Mouse (Mus musculus): Measurements from ENCODE around the gene Med1.
"Not testable (repeated sequence)": the region's sequence is repeated elsewhere in the genome, so short reads cannot be mapped to it uniquely, and the experiment has no call there.

The Med1 gene

DNA sequence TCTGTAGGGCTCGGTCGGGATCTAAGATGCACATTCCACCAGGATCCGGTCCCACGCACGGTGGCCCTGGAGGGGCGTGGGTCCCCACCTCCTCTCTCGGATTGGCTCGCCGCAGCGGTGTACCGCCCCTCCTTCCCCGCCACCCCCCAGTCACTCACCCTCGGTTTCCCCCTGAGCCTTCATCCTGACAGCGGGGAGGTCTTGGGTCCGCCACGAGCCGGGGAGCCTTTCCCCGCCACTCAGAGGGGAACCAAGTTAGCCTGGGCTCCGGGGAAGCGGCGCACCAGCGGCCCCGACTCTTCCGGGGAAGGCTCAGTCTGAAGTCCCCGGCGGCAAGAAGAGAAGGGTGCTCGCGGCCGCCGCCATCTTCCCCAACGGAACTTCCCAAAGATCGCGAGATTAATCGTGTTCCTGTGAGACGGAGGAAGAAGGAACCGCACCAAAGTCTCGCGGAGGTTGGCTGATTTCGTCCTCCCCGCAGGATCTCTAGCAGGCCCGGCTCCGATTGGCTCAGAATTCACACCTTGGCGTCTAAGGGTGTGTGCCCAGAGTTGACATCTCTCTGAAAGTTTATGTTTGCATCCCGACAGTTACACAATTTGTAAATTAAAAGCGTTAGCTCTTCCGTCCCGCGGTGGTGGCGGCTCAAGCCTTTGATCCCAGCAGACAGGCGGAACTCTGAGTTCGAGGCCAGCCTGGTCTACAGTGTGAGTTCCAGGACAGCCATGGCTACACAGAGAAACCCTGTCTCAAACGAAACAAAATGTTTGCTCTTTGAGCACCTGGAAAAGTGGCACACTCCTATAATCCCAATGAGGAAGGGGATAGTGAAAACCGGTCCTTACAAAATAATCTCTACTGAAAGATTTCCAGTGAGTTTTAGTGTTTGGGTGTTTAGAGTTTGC lies at the start of gene Med1:
Gene Med1, minus strand, starts transcription at position 393 of the 905 bp plus-strand sequence.
- DNase-seq (ENCODE audit: low spot score), result peak; percentile 86

- no peak for DNase-seq (ENCODE audit: low spot score)
Measured at GRCm38 (mm10) chr11:98238995-98239394, 45.9 kb upstream of the Med1 start.

DNA sequence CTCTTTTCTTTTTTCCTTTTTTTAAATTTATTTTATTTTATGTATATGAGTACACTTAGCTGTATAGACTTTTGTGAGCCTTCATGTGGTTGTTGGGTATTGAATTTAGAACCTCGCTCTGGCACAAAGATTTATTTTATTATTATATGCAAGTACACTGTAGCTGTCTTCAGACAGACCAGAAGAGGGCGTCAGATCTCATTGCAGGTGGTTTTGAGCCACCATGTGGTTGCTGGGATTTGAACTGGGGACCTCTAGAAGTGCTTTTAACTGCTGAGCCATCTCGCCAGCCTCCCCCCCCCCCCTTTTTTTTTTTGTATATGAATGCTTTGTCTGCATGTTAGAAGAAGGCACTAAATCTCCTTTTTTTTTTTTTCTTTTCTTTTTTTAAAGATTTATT lies 45.3 kb upstream of the Med1 start:
- no peak for DNase-seq (ENCODE audit: low spot score)

DNA sequence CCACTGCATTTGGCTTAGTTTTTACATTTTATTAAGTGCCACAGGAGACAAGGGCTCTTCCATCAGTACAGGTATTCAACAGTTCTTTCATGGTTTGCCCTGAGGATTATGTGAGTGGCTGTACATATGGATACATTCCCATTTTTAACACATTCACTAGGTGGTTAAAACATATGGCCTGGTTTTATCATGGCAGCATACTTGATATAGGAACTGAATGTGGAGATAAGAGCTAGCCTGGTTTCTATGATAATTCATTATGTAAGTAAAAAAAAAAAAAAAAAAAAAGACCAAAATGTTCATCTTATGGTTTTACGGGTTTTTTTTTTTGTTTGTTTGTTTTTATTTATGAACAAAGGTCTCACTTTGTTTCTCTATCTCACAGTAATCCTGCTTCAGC lies 33.3 kb upstream of the Med1 start:
- no peak for DNase-seq (ENCODE audit: low spot score)

GRCm38 (mm10) chr11:98213311-98213710 lies 20.2 kb upstream of the Med1 start:
- no peak for DNase-seq (ENCODE audit: low spot score)

GRCm38 (mm10) chr11:98209661-98210060 lies 16.6 kb upstream of the Med1 start:
- DNase-seq (ENCODE audit: low spot score), result not testable (repeated sequence)

DNA sequence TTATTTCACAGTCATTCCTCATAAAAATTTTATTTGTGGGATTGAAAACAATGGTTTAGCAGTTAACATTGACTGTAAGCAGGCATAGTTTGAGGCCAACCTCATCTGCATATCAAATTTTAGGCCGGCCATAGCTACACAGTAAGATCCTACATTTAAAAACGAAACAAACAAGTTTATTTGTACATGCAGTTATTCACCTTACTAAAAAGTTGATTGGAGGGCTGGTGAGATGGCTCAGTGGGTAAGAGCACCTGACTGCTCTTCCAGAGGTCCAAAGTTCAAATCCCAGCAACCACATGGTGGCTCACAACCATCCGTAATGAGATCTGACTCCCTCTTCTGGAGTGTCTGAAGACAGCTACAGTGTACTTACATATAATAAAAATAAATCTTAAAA lies 13.2 kb upstream of the Med1 start:
- not testable (repeated sequence) for DNase-seq (ENCODE audit: low spot score)

DNA sequence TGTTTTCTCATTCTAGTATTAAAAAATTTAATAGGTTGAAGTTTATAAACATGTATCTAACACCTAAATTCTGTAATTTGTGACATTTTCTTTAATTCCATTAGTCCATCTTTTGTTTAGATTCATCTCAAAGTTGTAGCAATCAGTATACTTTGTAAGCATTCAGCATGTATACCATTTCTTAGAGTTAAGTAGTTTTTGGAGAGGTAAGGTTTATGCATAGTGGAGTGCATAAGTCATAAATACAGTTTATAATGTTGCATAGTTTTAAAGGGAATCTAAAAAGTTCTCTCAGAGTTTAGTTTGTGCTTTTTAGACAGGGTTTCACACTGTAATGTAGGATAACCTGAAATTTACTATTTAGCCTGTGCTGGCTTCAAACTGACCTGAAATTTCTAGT lies 12.4 kb upstream of the Med1 start:
- DNase-seq (ENCODE audit: low spot score), result no peak

DNA sequence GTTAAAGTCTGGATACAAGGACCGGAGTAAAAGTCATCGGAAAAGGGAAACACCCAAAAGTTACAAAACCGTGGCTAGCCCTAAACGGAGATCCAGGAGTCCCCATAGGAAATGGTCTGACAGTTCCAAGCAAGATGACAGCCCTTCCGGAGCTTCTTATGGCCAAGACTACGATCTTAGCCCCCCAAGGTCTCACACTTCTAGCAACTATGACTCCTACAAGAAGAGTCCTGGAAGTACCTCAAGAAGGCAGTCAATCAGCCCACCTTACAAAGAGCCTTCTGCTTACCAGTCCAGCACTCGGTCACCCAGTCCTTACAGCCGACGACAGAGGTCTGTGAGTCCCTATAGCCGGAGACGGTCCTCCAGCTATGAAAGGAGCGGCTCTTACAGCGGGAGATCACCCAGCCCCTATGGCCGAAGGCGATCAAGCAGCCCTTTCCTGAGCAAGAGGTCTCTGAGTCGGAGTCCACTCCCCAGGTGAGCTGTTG lies 10.9 kb upstream of the Med1 start:
- peak; percentile 15 for DNase-seq (ENCODE audit: low spot score)

DNA sequence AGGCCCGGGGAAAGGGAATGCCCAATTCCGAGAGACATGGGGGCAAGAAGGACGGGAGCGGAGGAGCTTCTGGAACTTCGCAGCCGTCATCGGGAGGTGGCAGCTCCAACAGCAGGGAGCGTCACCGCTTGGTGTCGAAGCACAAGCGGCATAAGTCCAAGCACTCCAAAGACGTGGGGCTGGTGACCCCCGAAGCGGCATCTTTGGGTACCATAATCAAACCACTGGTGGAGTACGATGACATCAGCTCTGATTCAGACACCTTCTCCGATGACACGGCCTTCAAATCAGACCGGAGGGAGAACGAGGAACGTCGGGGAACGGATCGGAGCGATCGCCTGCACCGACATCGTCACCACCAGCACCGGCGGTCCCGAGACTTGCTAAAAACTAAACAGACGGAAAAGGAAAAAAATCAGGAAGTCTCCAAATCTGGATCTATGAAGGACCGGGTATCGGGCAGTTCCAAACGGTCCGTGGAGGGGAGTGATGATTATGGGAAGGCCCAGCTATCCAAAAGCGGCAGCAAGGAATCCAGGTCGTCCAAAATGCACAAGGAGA lies 10.3 kb upstream of the Med1 start:
- DNase-seq (ENCODE audit: low spot score), result no peak

DNA sequence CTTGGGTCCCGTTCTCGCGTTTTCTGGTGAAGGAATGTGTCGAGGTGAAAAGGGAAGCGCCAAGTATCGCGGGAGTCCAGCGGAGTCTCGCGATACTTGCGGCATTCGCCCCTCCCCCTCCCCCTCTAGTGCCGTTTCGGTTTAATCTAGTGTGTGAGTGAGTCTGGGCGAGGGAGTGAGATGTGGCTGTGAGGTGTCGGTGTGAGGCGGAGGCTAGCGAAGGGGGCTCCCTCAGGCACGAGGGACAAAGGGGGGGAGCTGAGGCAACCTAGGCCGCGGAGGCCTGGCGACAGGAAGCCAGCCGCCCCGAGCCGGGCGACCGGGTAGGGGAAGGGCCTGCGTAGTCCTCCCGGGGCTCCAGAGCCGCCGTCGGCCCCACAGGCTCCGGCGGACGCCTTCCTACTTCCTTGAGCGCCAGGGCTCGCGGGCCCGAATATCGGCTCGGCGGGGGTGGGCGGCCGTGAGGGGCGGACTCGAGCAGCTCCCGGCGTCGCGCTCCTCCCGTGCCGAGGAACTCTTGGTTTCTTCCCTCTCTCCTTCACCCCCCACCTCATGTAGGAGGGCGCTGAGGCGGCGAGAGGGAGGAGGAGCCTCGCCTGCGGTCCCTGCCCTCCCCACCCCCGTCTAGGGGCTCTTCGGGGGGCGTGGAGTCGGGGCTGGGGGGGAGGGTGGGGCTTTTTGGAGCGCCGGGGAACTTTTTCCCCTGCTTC lies 9.7 kb upstream of the Med1 start, which contains the start of gene Cdk12:
Gene Cdk12, plus strand, starts transcription at position 419 of the 710 bp plus-strand sequence.
- DNase-seq (ENCODE audit: low spot score), result peak; percentile 93

DNA sequence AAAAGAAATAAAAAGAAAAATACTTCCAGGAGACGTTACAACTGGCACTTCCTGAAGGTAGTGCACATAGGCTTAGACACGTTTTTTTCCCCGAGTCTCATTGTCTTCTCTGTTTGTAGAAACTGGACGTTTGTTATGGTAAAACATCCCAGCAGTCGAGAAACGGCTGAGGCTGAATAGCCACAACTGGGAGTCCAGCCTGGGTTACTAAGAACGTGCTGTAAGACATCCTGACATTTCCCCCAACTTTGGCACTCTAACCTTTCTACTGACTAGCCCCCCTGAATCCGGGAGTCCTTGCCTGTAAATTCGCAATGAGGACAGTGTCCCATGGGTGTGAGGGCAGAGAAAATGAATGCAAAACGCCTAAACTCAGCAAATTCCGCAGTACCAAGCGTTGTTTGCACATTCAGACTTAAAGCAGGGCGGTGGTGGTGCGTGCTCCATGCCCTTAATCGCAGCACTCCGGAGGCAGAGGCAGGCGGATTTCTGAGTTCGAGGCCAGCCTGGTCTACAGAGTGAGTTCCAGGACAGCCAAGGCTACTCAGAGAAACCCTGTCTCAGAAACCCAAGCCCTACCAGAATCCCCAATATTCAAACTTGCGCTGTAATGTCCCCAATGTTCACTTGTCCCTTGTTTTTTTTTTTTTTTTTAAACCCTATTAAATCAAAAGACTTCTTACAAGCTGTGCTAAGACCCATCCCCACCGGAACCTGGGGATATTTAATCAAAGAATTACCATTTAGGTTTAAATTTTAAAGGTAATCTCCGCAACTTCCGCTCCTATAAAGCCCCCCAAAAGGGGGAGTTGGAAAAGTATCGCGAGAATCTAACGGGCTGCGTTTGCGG lies 8.9 kb upstream of the Med1 start:
- peak; percentile 24 for DNase-seq (ENCODE audit: low spot score)

DNA sequence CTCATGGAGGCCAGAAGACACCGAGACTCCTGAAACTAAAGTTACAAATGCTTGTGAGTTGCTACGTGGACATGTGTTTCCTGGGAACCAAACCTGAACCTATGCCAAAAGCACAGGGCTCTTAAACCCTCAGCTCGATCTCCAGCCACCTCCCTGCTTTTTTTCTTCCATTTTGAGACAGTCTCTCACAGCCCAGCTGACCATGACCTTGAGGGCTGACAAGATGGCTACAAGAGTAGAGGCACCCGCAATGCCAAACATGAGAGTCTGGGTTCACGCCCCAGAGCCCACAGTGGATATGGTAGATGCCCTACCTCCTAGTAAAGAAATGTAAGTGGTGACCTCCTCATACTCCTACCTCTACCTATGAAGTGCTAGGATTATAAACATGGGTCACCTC lies 2.3 kb downstream of the Med1 start:
- DNase-seq (ENCODE audit: low spot score), result no peak

GRCm38 (mm10) chr11:98187640-98188395 lies 5.3 kb downstream of the Med1 start:
- no peak for DNase-seq (ENCODE audit: low spot score)

- DNase-seq (ENCODE audit: low spot score), result not testable (repeated sequence)
Measured at GRCm38 (mm10) chr11:98182149-98182548, 10.9 kb downstream of the Med1 start.

- DNase-seq (ENCODE audit: low spot score), result no peak
Measured at GRCm38 (mm10) chr11:98168400-98168799, 24.7 kb downstream of the Med1 start.

DNA sequence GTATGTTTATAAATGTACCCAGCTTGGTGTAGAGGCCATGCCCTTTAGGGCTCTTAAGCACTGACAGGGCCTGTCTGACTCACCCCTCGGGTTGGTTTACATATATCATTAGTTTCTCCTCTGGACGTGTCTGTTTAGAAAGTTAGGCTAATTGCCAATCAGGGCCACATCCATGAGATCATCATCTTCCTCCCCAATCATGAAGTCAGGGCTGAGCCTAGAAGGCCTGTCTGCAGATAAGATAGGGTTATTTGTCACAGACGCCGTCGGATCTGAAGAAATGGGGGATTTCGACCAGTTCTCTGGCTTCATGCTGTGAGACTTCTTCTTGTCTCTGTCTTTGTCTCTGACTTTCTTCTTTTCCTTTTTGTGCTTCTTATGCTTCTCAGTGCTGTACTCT lies 38.0 kb downstream of the Med1 start:
- DNase-seq (ENCODE audit: low spot score), result no peak

DNA sequence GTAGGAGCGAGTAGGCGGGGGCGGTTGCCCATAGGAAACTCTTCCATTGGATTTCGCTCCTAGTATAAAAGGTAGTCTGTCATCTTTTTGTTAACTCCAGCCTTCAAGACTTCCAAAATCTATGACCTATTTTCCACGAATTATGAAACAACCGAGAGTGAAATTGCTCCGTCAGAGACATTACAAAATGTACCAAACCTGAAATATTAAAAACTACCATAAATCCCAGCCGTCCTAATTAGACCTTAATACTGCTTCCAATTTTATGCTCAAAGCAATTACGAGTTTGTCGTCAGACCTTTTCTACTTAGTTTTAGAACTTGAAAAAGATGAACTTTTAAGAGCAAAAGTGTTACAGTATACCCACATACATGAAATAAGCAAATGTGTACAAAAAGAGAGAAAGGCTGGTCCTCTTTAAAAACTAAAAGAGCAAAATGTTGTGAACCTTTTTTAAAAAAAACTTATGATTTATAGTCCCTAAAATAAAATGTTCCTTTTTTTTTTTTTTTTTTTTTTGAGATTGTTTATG lies 42.4 kb downstream of the Med1 start:
- no peak for DNase-seq (ENCODE audit: low spot score)

DNA sequence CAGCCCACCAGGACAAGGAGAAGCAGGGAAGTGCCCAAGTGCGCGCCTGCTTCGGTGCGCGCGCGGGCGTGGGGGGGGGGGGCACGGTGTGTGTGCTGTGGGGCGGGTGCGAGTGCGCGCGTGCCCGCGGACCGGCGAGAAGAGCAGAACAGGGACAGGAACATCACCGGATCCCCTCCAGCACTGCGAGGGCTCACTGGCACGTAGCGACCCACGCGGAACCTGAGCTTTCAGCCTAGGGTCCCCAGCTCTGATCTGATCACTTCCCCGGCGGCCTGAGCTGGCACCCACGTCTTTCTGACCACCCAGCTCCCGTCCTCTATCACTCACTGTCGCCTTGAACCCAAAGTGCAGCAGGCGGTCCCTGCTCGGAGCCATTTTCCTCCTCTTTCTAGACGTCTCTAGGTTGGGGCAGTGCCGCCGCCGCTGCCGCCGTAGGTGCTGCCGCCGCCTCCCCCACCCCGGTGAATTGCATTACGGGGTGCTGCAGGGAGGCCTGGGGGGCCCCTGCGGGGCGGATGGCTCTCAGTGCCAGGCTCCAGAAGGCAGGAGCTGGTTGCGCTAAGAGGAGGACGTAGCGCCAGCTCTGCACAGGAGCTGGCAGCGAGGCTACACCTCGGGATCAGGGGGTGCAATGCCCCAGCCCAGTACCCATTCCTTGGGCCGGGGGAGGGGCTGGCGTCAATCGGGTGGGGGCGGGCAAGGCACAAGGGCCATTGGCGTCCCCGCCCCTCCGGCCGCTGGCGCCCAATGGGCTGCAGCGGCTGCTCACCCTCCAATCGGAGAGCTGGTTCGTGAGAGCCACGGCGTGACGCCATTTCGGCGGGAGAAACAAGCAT lies 43.1 kb downstream of the Med1 start, which contains the start of gene Fbxl20:
Gene Fbxl20, minus strand, starts transcription at position 618 of the 839 bp plus-strand sequence.
- peak; percentile 90 for DNase-seq (ENCODE audit: low spot score)

Measured in ovary, postnatal 36 days (tissue).